Mouse (Mus musculus) urinary bladder, postnatal 0 days (tissue): ENCODE data around the gene Lrcol1. TPM values are rescaled to one million over a fixed set of nuclear protein-coding genes. Genes with fewer than 3 reads are reported as not detected.

Experiments
- polyA plus RNA-seq: library from polyadenylated mRNA; unstranded; fragments of >200 nt; fragmentation: Nextera tagmentation; extraction: Ambion mirVana; gene quantifications from 2 replicates; pipeline ENCODE4 v1.2.1, GENCODE M21; 2015

Gene Lrcol1
- not detected in 2 replicates for polyA plus RNA-seq

GRCm38 (mm10) chr5:110344524-110344923 lies at the start of gene Lrcol1:
Gene Lrcol1 (plus strand): TSS chr5:110344730.

GRCm38 (mm10) chr5:110342648-110343284 lies 1.8 kb upstream of the Lrcol1 start, which contains the start of gene P2rx2:
Gene P2rx2 (minus strand): TSS chr5:110343212.

Other genes with a start within 250 kb of the Lrcol1 start
- gene Plcxd1, start 244.8 kb upstream of the Lrcol1 start, polyA plus RNA-seq = 0.47 and 0.60 TPM in 2 replicates
- gene Gtpbp6, start 236.5 kb upstream of the Lrcol1 start, polyA plus RNA-seq = 18.6 and 20.5 TPM in 2 replicates
- gene Zfp605, start 234.6 kb upstream of the Lrcol1 start, polyA plus RNA-seq = 2.1 and 2.5 TPM in 2 replicates
- gene Chfr, start 208.9 kb upstream of the Lrcol1 start, polyA plus RNA-seq = 22.5 and 24.8 TPM in 2 replicates
- 13.4 and 16.5 TPM in 2 replicates for gene Golga3, start 168.0 kb upstream of the Lrcol1 start, polyA plus RNA-seq
- gene Ankle2, start 113.7 kb upstream of the Lrcol1 start, polyA plus RNA-seq = 15.9 and 16.1 TPM in 2 replicates
- 30.4 and 30.5 TPM in 2 replicates for gene Pgam5, start 74.8 kb upstream of the Lrcol1 start, polyA plus RNA-seq
- 5.1 and 6.1 TPM in 2 replicates for gene Pxmp2, start 58.5 kb upstream of the Lrcol1 start, polyA plus RNA-seq
- gene Pole, start 58.4 kb upstream of the Lrcol1 start, polyA plus RNA-seq = 3.8 and 6.3 TPM in 2 replicates
- gene P2rx2, start 1.5 kb upstream of the Lrcol1 start, polyA plus RNA-seq = 0.26 and 0.74 TPM in 2 replicates
- gene Fbrsl1, start 103.8 kb downstream of the Lrcol1 start, polyA plus RNA-seq = 7.6 and 8.0 TPM in 2 replicates
- gene Galnt9, start 199.6 kb downstream of the Lrcol1 start, polyA plus RNA-seq = 0.08 and 0.17 TPM in 2 replicates